Mouse (Mus musculus): ENCODE measurements around the gene Pip5kl1. TPM values are rescaled to one million over a fixed set of nuclear protein-coding genes. Genes with fewer than 3 reads are reported as not detected.

Gene Pip5kl1
- polyA plus RNA-seq, 1 experiment from 2014 or later, result 0.08 TPM

- Histone ChIP-seq H3K36me3 (ENCODE audit: control insufficient read depth, insufficient read depth, low read length) (no peaks in the 10 kb centered on the region), H3K27ac (replicated peaks) (peak overlapping the region; percentile 99), H3K4me1 (replicated peaks; ENCODE audit: control insufficient read depth, insufficient read depth) (peaks cover 20% of the 10 kb centered on the region), H3K9me3 (ENCODE audit: control insufficient read depth, low read length) (no peaks in the 10 kb centered on the region), H3K4me3 (ENCODE audit: low read depth, low read length) (peak overlapping the region; percentile 80), H3K27me3 (ENCODE audit: control insufficient read depth, insufficient read depth, low read length) (no peaks in the 10 kb centered on the region), H3K9ac (ENCODE audit: low read length) (peak overlapping the region; percentile 93), H3K4me2 (replicated peaks; ENCODE audit: low read depth) (peak overlapping the region; percentile 60)
- TF ChIP-seq EP300 (optimal IDR thresholded peaks at IDR 0.05) (no peak), CTCF (IDR thresholded peaks at IDR 0.05; ENCODE audit: low read depth) (no peak)
- ATAC-seq (ENCODE audit: low FRiP score, low TSS enrichment), result no peak
- 17% methylated on average over 9 of the region's 9 CpGs for WGBS
- DNase-seq (ENCODE audit: low spot score), result peak; percentile 62
Measured at GRCm38 (mm10) chr2:32537360-32537905, 37.2 kb upstream of the Pip5kl1 start.

- 43% methylated on average over 5 of the region's 5 CpGs for WGBS
- no peak for TF ChIP-seq CTCF (IDR thresholded peaks at IDR 0.05; ENCODE audit: low read depth)
- no peak for TF ChIP-seq EP300 (optimal IDR thresholded peaks at IDR 0.05)
- ATAC-seq (ENCODE audit: low FRiP score, low TSS enrichment) (no peak), DNase-seq (ENCODE audit: low spot score) (peak; percentile 53)
- peak overlapping the region; percentile 80 for H3K4me3 ChIP-seq (ENCODE audit: low read depth, low read length)
- H3K36me3 ChIP-seq (ENCODE audit: control insufficient read depth, insufficient read depth, low read length), result no peaks in the 10 kb centered on the region
- H3K27me3 ChIP-seq (ENCODE audit: control insufficient read depth, insufficient read depth, low read length), result no peaks in the 10 kb centered on the region
- H3K4me1 ChIP-seq (replicated peaks; ENCODE audit: control insufficient read depth, insufficient read depth), result peaks cover 20% of the 10 kb centered on the region
- H3K4me2 ChIP-seq (replicated peaks; ENCODE audit: low read depth), result peak overlapping the region; percentile 60
- H3K9ac ChIP-seq (ENCODE audit: low read length), result peak overlapping the region; percentile 93
- H3K27ac ChIP-seq (replicated peaks), result peak overlapping the region; percentile 99
- H3K9me3 ChIP-seq (ENCODE audit: control insufficient read depth, low read length), result no peaks in the 10 kb centered on the region
Measured at GRCm38 (mm10) chr2:32537941-32538340, 36.7 kb upstream of the Pip5kl1 start.

- ATAC-seq (ENCODE audit: low FRiP score, low TSS enrichment) (peak; percentile 41; the same call in 1 of the 2 replicates), DNase-seq (ENCODE audit: low spot score) (peak; percentile 81)
- WGBS, result 48% methylated on average over 4 of the region's 4 CpGs
Measured at GRCm38 (mm10) chr2:32538461-32538860, 36.1 kb upstream of the Pip5kl1 start.

GRCm38 (mm10) chr2:32539452-32539981 lies 35.1 kb upstream of the Pip5kl1 start:
- Histone ChIP-seq H3K9me3 (ENCODE audit: control insufficient read depth, low read length) (no peaks in the 10 kb centered on the region), H3K27me3 (ENCODE audit: control insufficient read depth, insufficient read depth, low read length) (no peaks in the 10 kb centered on the region), H3K4me3 (ENCODE audit: low read depth, low read length) (no peak overlapping the region), H3K4me1 (replicated peaks; ENCODE audit: control insufficient read depth, insufficient read depth) (peaks cover 20% of the 10 kb centered on the region), H3K36me3 (ENCODE audit: control insufficient read depth, insufficient read depth, low read length) (no peaks in the 10 kb centered on the region), H3K27ac (replicated peaks) (peak overlapping the region; percentile 41; the same call in 1 of the 2 replicates), H3K4me2 (replicated peaks; ENCODE audit: low read depth) (peak overlapping the region; percentile 24; the same call in 1 of the 2 replicates), H3K9ac (ENCODE audit: low read length) (no peak overlapping the region)
- whole genome bisulfite sequencing, result 57% methylated on average over 14 of the region's 14 CpGs
- TF ChIP-seq CTCF (IDR thresholded peaks at IDR 0.05; ENCODE audit: low read depth) (no peak), EP300 (optimal IDR thresholded peaks at IDR 0.05) (no peak)
- no peak for ATAC-seq (ENCODE audit: low FRiP score, low TSS enrichment)
- no peak for DNase-seq (ENCODE audit: low spot score)

More at GRCm38 (mm10) chr2:32538461-32538860, 36.1 kb upstream of the Pip5kl1 start:
- no peaks in the 10 kb centered on the region for H3K9me3 ChIP-seq (ENCODE audit: control insufficient read depth, low read length)
- peak overlapping the region; percentile 93; the same call in 1 of the 2 replicates for H3K9ac ChIP-seq (ENCODE audit: low read length)
- TF ChIP-seq CTCF (IDR thresholded peaks at IDR 0.05; ENCODE audit: low read depth) (no peak), EP300 (optimal IDR thresholded peaks at IDR 0.05) (no peak)
- peak overlapping the region; percentile 80 for H3K4me3 ChIP-seq (ENCODE audit: low read depth, low read length)
- peaks cover 20% of the 10 kb centered on the region for H3K4me1 ChIP-seq (replicated peaks; ENCODE audit: control insufficient read depth, insufficient read depth)
- H3K27ac ChIP-seq (replicated peaks), result peak overlapping the region; percentile 99
- H3K4me2 ChIP-seq (replicated peaks; ENCODE audit: low read depth), result peak overlapping the region; percentile 60
- no peaks in the 10 kb centered on the region for H3K36me3 ChIP-seq (ENCODE audit: control insufficient read depth, insufficient read depth, low read length)
- H3K27me3 ChIP-seq (ENCODE audit: control insufficient read depth, insufficient read depth, low read length), result no peaks in the 10 kb centered on the region

- no peaks in the 10 kb centered on the region for H3K27me3 ChIP-seq (ENCODE audit: control insufficient read depth, insufficient read depth, low read length)
- H3K27ac ChIP-seq (replicated peaks), result peak overlapping the region; percentile 56; the same call in 1 of the 2 replicates
- no peaks in the 10 kb centered on the region for H3K9me3 ChIP-seq (ENCODE audit: control insufficient read depth, low read length)
- DNase-seq (ENCODE audit: low spot score), result peak; percentile 64
- H3K9ac ChIP-seq (ENCODE audit: low read length), result no peak overlapping the region
- ATAC-seq (ENCODE audit: low FRiP score, low TSS enrichment), result no peak
- H3K4me1 ChIP-seq (replicated peaks; ENCODE audit: control insufficient read depth, insufficient read depth), result peaks cover 20% of the 10 kb centered on the region
- no peak for TF ChIP-seq EP300 (optimal IDR thresholded peaks at IDR 0.05)
- TF ChIP-seq CTCF (IDR thresholded peaks at IDR 0.05; ENCODE audit: low read depth), result no peak
- no peak overlapping the region for H3K4me3 ChIP-seq (ENCODE audit: low read depth, low read length)
- peak overlapping the region; percentile 2; the same call in 1 of the 2 replicates for H3K4me2 ChIP-seq (replicated peaks; ENCODE audit: low read depth)
- 91% methylated on average over 2 of the region's 2 CpGs for WGBS
- H3K36me3 ChIP-seq (ENCODE audit: control insufficient read depth, insufficient read depth, low read length), result no peaks in the 10 kb centered on the region
Measured at GRCm38 (mm10) chr2:32541333-32541908, 33.2 kb upstream of the Pip5kl1 start.
